Mouse (Mus musculus): Measurements from ENCODE around the gene Lypd3. TPM values are rescaled to one million over a fixed set of nuclear protein-coding genes. Genes with fewer than 3 reads are reported as not detected.
"Not testable (repeated sequence)": the region's sequence is repeated elsewhere in the genome, so short reads cannot be mapped to it uniquely, and the experiment has no call there.

Lypd3 gene
- polyA plus RNA-seq, 1 experiment from 2014 or later = 9.8 TPM

DNA sequence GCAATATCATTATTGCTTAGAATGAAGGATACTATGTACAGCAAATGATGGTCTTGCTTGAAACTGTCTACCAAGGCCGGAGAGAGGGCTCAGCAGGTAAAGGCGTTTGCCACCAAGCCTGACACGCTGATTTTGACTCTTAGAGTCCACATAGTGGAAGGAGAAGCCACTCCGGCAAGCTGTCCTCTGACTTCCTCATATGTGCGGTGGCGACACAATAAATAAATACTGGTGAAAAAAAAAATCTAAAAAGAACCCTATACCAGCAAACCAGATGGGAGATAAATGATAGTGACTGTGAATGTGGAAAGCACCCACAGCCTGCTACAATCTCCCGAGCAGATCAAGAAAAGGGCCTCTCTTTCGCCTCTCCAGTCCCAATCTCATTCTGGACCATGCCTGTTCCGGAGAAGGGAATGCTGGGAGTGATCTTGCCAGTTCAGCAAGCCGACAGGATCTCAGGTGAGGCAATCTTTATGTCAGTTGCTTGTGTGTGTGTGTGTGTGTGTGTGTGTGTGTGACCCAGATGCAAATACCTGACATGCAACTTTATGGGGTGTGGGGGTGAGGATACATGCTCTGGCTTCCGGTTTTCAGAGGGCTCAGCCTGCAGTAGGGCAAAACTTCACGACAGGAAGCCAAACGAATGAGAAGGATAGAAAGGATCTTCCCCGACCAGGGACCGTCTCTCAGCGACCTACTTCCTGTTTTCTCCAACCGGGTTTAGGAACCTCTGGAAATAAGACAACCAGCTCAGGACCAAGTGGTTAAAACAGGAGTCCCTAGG is 25.0 kb downstream of the Lypd3 start:
- Histone ChIP-seq H3K4me1 (ENCODE audit: control insufficient read depth, insufficient read depth, low read length) (0 out of 2 replicates have a peak, but pooled peaks cover 5% of the 10 kb centered on the region), H3K27me3 (ENCODE audit: control insufficient read depth, insufficient read depth, low read length) (no peaks in the 10 kb centered on the region), H3K27ac (ENCODE audit: low read length) (no peak overlapping the region), H3K4me2 (replicated peaks; ENCODE audit: low read depth, low read length) (no peak overlapping the region), H3K36me3 (ENCODE audit: control insufficient read depth, insufficient read depth, low read length) (no peaks in the 10 kb centered on the region), H3K9ac (replicated peaks; ENCODE audit: low read depth, low read length) (no peak overlapping the region), H3K4me3 (ENCODE audit: low read depth, low read length) (no peak overlapping the region), H3K9me3 (ENCODE audit: control insufficient read depth, low read depth, low read length) (no peaks in the 10 kb centered on the region)
- no peak for ATAC-seq (ENCODE audit: insufficient number of reproducible peaks, insufficient read depth, low FRiP score, low read depth)
- WGBS = 65% methylated on average over 17 of the region's 17 CpGs

DNA sequence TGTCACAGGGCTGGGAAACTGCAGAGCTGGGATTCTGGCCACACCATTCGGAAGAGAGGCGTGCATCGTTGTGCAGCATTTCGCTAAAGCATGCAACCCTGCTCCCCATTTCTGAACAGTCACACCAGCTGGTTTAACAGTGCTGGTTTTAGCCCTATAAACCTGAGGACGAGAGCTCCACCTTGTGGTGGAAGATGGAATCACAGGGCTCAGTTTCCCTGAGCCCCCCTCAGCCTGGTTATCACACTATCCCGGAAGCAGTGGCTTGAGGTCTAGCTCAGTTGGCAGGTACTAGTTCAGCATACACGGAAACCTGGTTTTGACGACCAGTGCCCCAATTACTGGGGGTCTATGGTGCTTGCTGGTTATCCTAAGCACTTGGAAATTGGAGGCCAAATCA is 26.2 kb downstream of the Lypd3 start:
- no peaks in the 10 kb centered on the region for H3K9me3 ChIP-seq (ENCODE audit: control insufficient read depth, low read depth, low read length)
- no peak overlapping the region for H3K9ac ChIP-seq (replicated peaks; ENCODE audit: low read depth, low read length)
- 0 out of 2 replicates have a peak, but pooled peaks cover 5% of the 10 kb centered on the region for H3K4me1 ChIP-seq (ENCODE audit: control insufficient read depth, insufficient read depth, low read length)
- H3K4me2 ChIP-seq (replicated peaks; ENCODE audit: low read depth, low read length) = no peak overlapping the region
- ATAC-seq (ENCODE audit: insufficient number of reproducible peaks, insufficient read depth, low FRiP score, low read depth) = peak; percentile 65; the same call in 1 of the 2 replicates
- H3K36me3 ChIP-seq (ENCODE audit: control insufficient read depth, insufficient read depth, low read length) = no peaks in the 10 kb centered on the region
- no peak overlapping the region for H3K27ac ChIP-seq (ENCODE audit: low read length)
- H3K27me3 ChIP-seq (ENCODE audit: control insufficient read depth, insufficient read depth, low read length) = no peaks in the 10 kb centered on the region
- 12% methylated on average over 8 of the region's 8 CpGs for whole genome bisulfite sequencing
- H3K4me3 ChIP-seq (ENCODE audit: low read depth, low read length) = no peak overlapping the region

DNA sequence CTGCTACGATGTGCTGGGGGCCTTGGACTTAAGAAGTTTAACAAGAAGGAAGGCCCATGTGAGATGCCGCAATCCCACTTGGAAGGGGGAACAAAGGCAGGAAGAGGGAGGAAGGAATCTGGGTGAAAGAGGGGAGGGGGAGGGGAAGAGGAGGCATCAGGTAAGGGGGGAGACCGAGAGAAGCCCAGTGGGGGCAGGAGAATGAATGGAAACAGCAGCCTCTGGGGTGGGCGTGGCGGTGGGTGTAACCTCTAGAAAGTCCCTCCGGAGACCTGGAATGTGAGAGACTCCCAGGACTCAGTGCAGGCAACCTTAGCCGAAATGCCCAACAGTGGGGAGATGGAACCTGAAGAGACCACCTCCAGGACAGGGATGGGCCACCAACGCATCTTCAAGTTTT is 28.0 kb downstream of the Lypd3 start:
- no peak overlapping the region for H3K4me3 ChIP-seq (ENCODE audit: low read depth, low read length)
- no peaks in the 10 kb centered on the region for H3K27me3 ChIP-seq (ENCODE audit: control insufficient read depth, insufficient read depth, low read length)
- H3K36me3 ChIP-seq (ENCODE audit: control insufficient read depth, insufficient read depth, low read length) = no peaks in the 10 kb centered on the region
- H3K9ac ChIP-seq (replicated peaks; ENCODE audit: low read depth, low read length) = no peak overlapping the region
- 0 out of 2 replicates have a peak, but pooled peaks cover 5% of the 10 kb centered on the region for H3K4me1 ChIP-seq (ENCODE audit: control insufficient read depth, insufficient read depth, low read length)
- WGBS = 30% methylated on average over 8 of the region's 8 CpGs
- ATAC-seq (ENCODE audit: insufficient number of reproducible peaks, insufficient read depth, low FRiP score, low read depth) = no peak
- no peak overlapping the region for H3K27ac ChIP-seq (ENCODE audit: low read length)
- no peak overlapping the region for H3K4me2 ChIP-seq (replicated peaks; ENCODE audit: low read depth, low read length)
- H3K9me3 ChIP-seq (ENCODE audit: control insufficient read depth, low read depth, low read length) = no peaks in the 10 kb centered on the region

GRCm38 (mm10) chr7:24664959-24665358 is 28.6 kb downstream of the Lypd3 start:
- Histone ChIP-seq H3K9me3 (ENCODE audit: control insufficient read depth, low read depth, low read length) (no peaks in the 10 kb centered on the region), H3K4me1 (ENCODE audit: control insufficient read depth, insufficient read depth, low read length) (0 out of 2 replicates have a peak, but pooled peaks cover 2% of the 10 kb centered on the region), H3K36me3 (ENCODE audit: control insufficient read depth, insufficient read depth, low read length) (no peaks in the 10 kb centered on the region), H3K9ac (replicated peaks; ENCODE audit: low read depth, low read length) (no peak overlapping the region), H3K4me2 (replicated peaks; ENCODE audit: low read depth, low read length) (no peak overlapping the region), H3K27me3 (ENCODE audit: control insufficient read depth, insufficient read depth, low read length) (no peaks in the 10 kb centered on the region), H3K4me3 (ENCODE audit: low read depth, low read length) (no peak overlapping the region), H3K27ac (ENCODE audit: low read length) (no peak overlapping the region)
- WGBS = 79% methylated on average over 9 of the region's 9 CpGs
- ATAC-seq (ENCODE audit: insufficient number of reproducible peaks, insufficient read depth, low FRiP score, low read depth) = no peak

- no peak overlapping the region for H3K27ac ChIP-seq (ENCODE audit: low read length)
- no peak overlapping the region for H3K4me2 ChIP-seq (replicated peaks; ENCODE audit: low read depth, low read length)
- H3K4me1 ChIP-seq (ENCODE audit: control insufficient read depth, insufficient read depth, low read length) = no peaks in the 10 kb centered on the region
- no peaks in the 10 kb centered on the region for H3K27me3 ChIP-seq (ENCODE audit: control insufficient read depth, insufficient read depth, low read length)
- WGBS = 90% methylated on average over 23 of the region's 23 CpGs
- H3K9me3 ChIP-seq (ENCODE audit: control insufficient read depth, low read depth, low read length) = no peaks in the 10 kb centered on the region
- H3K36me3 ChIP-seq (ENCODE audit: control insufficient read depth, insufficient read depth, low read length) = no peaks in the 10 kb centered on the region
- H3K4me3 ChIP-seq (ENCODE audit: low read depth, low read length) = no peak overlapping the region
- no peak for ATAC-seq (ENCODE audit: insufficient number of reproducible peaks, insufficient read depth, low FRiP score, low read depth)
- no peak overlapping the region for H3K9ac ChIP-seq (replicated peaks; ENCODE audit: low read depth, low read length)
These were observed 35.6 kb downstream of the Lypd3 start for GRCm38 (mm10) chr7:24671944-24672439.

- Histone ChIP-seq H3K27me3 (ENCODE audit: control insufficient read depth, insufficient read depth, low read length) (no peaks in the 10 kb centered on the region), H3K4me1 (ENCODE audit: control insufficient read depth, insufficient read depth, low read length) (no peaks in the 10 kb centered on the region), H3K9me3 (ENCODE audit: control insufficient read depth, low read depth, low read length) (no peaks in the 10 kb centered on the region), H3K27ac (ENCODE audit: low read length) (no peak within 1 kb of the TSS), H3K4me3 (ENCODE audit: low read depth, low read length) (no peak within 1 kb of the TSS), H3K36me3 (ENCODE audit: control insufficient read depth, insufficient read depth, low read length) (no peaks in the 10 kb centered on the region), H3K9ac (replicated peaks; ENCODE audit: low read depth, low read length) (no peak within 1 kb of the TSS), H3K4me2 (replicated peaks; ENCODE audit: low read depth, low read length) (no peak within 1 kb of the TSS)
- WGBS = 91% methylated on average over 9 of the region's 9 CpGs
- no peak for ATAC-seq (ENCODE audit: insufficient number of reproducible peaks, insufficient read depth, low FRiP score, low read depth)
These were observed 40.2 kb downstream of the Lypd3 start, which contains the start of gene Tex101 for GRCm38 (mm10) chr7:24676575-24676974. TSS of gene Tex101 (minus strand) at chr7:24676675.

- H3K27me3 ChIP-seq (ENCODE audit: control insufficient read depth, insufficient read depth, low read length); H3K4me1 ChIP-seq (ENCODE audit: control insufficient read depth, insufficient read depth, low read length); H3K9ac ChIP-seq (replicated peaks; ENCODE audit: low read depth, low read length); H3K4me2 ChIP-seq (replicated peaks; ENCODE audit: low read depth, low read length); H3K4me3 ChIP-seq (ENCODE audit: low read depth, low read length); H3K27ac ChIP-seq (ENCODE audit: low read length); H3K9me3 ChIP-seq (ENCODE audit: control insufficient read depth, low read depth, low read length); ATAC-seq (ENCODE audit: insufficient number of reproducible peaks, insufficient read depth, low FRiP score, low read depth); H3K36me3 ChIP-seq (ENCODE audit: control insufficient read depth, insufficient read depth, low read length): not testable (repeated sequence)
- 78% methylated on average over 7 of the region's 7 CpGs for WGBS
These were observed 47.8 kb downstream of the Lypd3 start for GRCm38 (mm10) chr7:24684121-24684520.

- not testable (repeated sequence) for H3K27me3 ChIP-seq (ENCODE audit: control insufficient read depth, insufficient read depth, low read length); H3K4me1 ChIP-seq (ENCODE audit: control insufficient read depth, insufficient read depth, low read length); H3K4me3 ChIP-seq (ENCODE audit: low read depth, low read length); H3K4me2 ChIP-seq (replicated peaks; ENCODE audit: low read depth, low read length); H3K9ac ChIP-seq (replicated peaks; ENCODE audit: low read depth, low read length); H3K9me3 ChIP-seq (ENCODE audit: control insufficient read depth, low read depth, low read length); H3K36me3 ChIP-seq (ENCODE audit: control insufficient read depth, insufficient read depth, low read length); ATAC-seq (ENCODE audit: insufficient number of reproducible peaks, insufficient read depth, low FRiP score, low read depth); H3K27ac ChIP-seq (ENCODE audit: low read length)
- 92% methylated on average over 10 of the region's 10 CpGs for WGBS
These were observed 51.2 kb downstream of the Lypd3 start for GRCm38 (mm10) chr7:24687519-24687918.

All from stomach, embryonic 14.5 days (tissue).